Mouse (Mus musculus) stomach, embryonic 14.5 days (tissue): ENCODE data around the gene Axl. TPM values are rescaled to one million over a fixed set of nuclear protein-coding genes. Genes with fewer than 3 reads are reported as not detected.

ENCODE experiments used
- ATAC-seq: fragments of 200-750 bp; cut with Nextera tagmentation; 2 replicates; pipeline ENCODE4 v1.8.0; 2017; ENCODE audit warnings: low read depth, moderate TSS enrichment; ENCODE audit not compliant: insufficient number of reproducible peaks, insufficient read depth, low FRiP score
- H3K27ac ChIP-seq: fragments of 300-500 bp; sonication (generic); 2 replicates; pipeline ENCODE4 v1.5.1; 2014; ENCODE audit warnings: mild to moderate bottlenecking, low read length, moderate library complexity, mixed read lengths
- H3K27me3 ChIP-seq: fragments of 300-500 bp; sonication (generic); 2 replicates; pipeline ENCODE4 v1.6.1; 2014; ENCODE audit warnings: low read length, control low read depth, mixed read lengths; ENCODE audit not compliant: control insufficient read depth, insufficient read depth
- H3K36me3 ChIP-seq: fragments of 300-500 bp; sonication (generic); 2 replicates; pipeline ENCODE4 v1.6.1; 2014; ENCODE audit warnings: mild to moderate bottlenecking, control low read depth, low read length, moderate library complexity, mixed read lengths; ENCODE audit not compliant: control insufficient read depth, insufficient read depth
- H3K4me1 ChIP-seq: fragments of 300-500 bp; sonication (generic); 2 replicates; pipeline ENCODE4 v1.6.1; 2014; ENCODE audit warnings: low read length, control low read depth, mixed read lengths; ENCODE audit not compliant: control insufficient read depth, insufficient read depth
- H3K4me2 ChIP-seq: fragments of 300-500 bp; sonication (generic); replicated peaks from 2 replicates; pipeline ENCODE4 v1.6.1; 2014; ENCODE audit warnings: low read depth, low read length, control low read depth
- H3K4me3 ChIP-seq: fragments of 300-500 bp; sonication (generic); 2 replicates; pipeline ENCODE4 v1.5.1; 2014; ENCODE audit warnings: low read depth, low read length, control low read depth
- H3K9ac ChIP-seq: fragments of 300-500 bp; sonication (generic); replicated peaks from 2 replicates; pipeline ENCODE4 v1.6.1; 2014; ENCODE audit warnings: low read depth, mild to moderate bottlenecking, control low read depth, low read length, moderate library complexity, mixed read lengths
- H3K9me3 ChIP-seq: fragments of 300-500 bp; sonication (generic); 2 replicates; pipeline ENCODE4 v1.6.1; 2016; ENCODE audit warnings: low read depth, low read length, control low read depth; ENCODE audit not compliant: control insufficient read depth
- WGBS: fragments of 180-500 bp; shearing (Covaris S2); extraction: QIAGEN DNeasy Blood & Tissue Kit; methylation state at CpG from one replicate; pipeline ENCODE4 v1.1.7; 2014; 5-methylcytosine and 5-hydroxymethylcytosine counted together
- polyA plus RNA-seq: library from polyadenylated mRNA; unstranded; fragments of >200 nt; fragmentation: Nextera tagmentation; extraction: Ambion mirVana; gene quantifications from 2 replicates; pipeline ENCODE4 v1.2.1, GENCODE M21; 2014

Axl gene
- polyA plus RNA-seq, 1 experiment from 2014 or later, result 66.4 TPM

GRCm38 (mm10) chr7:25816241-25816919, 27.9 kb upstream of the Axl start, which contains the start of gene Cyp2s1:
TSS of gene Cyp2s1 (minus strand) at chr7:25816913.
- WGBS, result 2% methylated on average over 40 of the region's 40 CpGs
- H3K4me2 ChIP-seq, result peak within 1 kb of the TSS; percentile 76
- H3K9ac ChIP-seq, result peak within 1 kb of the TSS; percentile 58
- ATAC-seq, result peak; percentile 93
- H3K36me3 ChIP-seq, result no peaks in the 10 kb centered on the region
- H3K27me3 ChIP-seq, result no peaks in the 10 kb centered on the region
- no peaks in the 10 kb centered on the region for H3K9me3 ChIP-seq
- H3K4me1 ChIP-seq, result peaks cover 7% of the 10 kb centered on the region
- H3K4me3 ChIP-seq, result peak within 1 kb of the TSS; percentile 51
- H3K27ac ChIP-seq, result peak within 1 kb of the TSS; percentile 82; the same call in 1 of the 2 replicates

- Histone ChIP-seq H3K9ac (peak overlapping the region; percentile 58), H3K4me3 (peak overlapping the region; percentile 51), H3K4me1 (peaks cover 7% of the 10 kb centered on the region), H3K9me3 (no peaks in the 10 kb centered on the region), H3K27ac (peak overlapping the region; percentile 82; the same call in 1 of the 2 replicates), H3K4me2 (peak overlapping the region; percentile 76), H3K27me3 (no peaks in the 10 kb centered on the region), H3K36me3 (no peaks in the 10 kb centered on the region)
- WGBS, result 18% methylated on average over 7 of the region's 7 CpGs
- ATAC-seq, result no peak
Measured at GRCm38 (mm10) chr7:25815571-25815970, 27.1 kb upstream of the Axl start.

GRCm38 (mm10) chr7:25814711-25815110, 26.2 kb upstream of the Axl start:
- Histone ChIP-seq H3K27me3 (no peaks in the 10 kb centered on the region), H3K9me3 (no peaks in the 10 kb centered on the region), H3K27ac (no peak overlapping the region), H3K36me3 (no peaks in the 10 kb centered on the region), H3K4me2 (peak overlapping the region; percentile 15; the same call in 1 of the 2 replicates), H3K9ac (no peak overlapping the region), H3K4me3 (no peak overlapping the region), H3K4me1 (peaks cover 7% of the 10 kb centered on the region)
- 73% methylated on average over 9 of the region's 9 CpGs for WGBS
- no peak for ATAC-seq

GRCm38 (mm10) chr7:25812195-25812594, 23.7 kb upstream of the Axl start:
- Histone ChIP-seq H3K4me2 (no peak overlapping the region), H3K4me3 (no peak overlapping the region), H3K9me3 (no peaks in the 10 kb centered on the region), H3K4me1 (peaks cover 7% of the 10 kb centered on the region), H3K27ac (no peak overlapping the region), H3K36me3 (no peaks in the 10 kb centered on the region), H3K9ac (no peak overlapping the region), H3K27me3 (no peaks in the 10 kb centered on the region)
- 59% methylated on average over 1 of the region's 1 CpGs for WGBS
- no peak for ATAC-seq

- Histone ChIP-seq H3K36me3 (no peaks in the 10 kb centered on the region), H3K27me3 (no peaks in the 10 kb centered on the region), H3K9me3 (no peaks in the 10 kb centered on the region), H3K4me1 (peaks cover 7% of the 10 kb centered on the region), H3K9ac (no peak overlapping the region), H3K4me2 (no peak overlapping the region), H3K4me3 (no peak overlapping the region), H3K27ac (no peak overlapping the region)
- 80% methylated on average over 2 of the region's 2 CpGs for WGBS
- ATAC-seq, result no peak
Measured at GRCm38 (mm10) chr7:25811716-25812115, 23.2 kb upstream of the Axl start.

GRCm38 (mm10) chr7:25805631-25806343, 17.3 kb upstream of the Axl start:
- peak; percentile 34; the same call in 1 of the 2 replicates for ATAC-seq
- Histone ChIP-seq H3K27me3 (no peaks in the 10 kb centered on the region), H3K4me2 (peak overlapping the region; percentile 40), H3K27ac (no peak overlapping the region), H3K36me3 (no peaks in the 10 kb centered on the region), H3K4me1 (peaks cover 8% of the 10 kb centered on the region; the same call in 1 of the 2 replicates), H3K4me3 (peak overlapping the region; percentile 6; the same call in 1 of the 2 replicates), H3K9ac (no peak overlapping the region), H3K9me3 (no peaks in the 10 kb centered on the region)
- 15% methylated on average over 21 of the region's 21 CpGs for WGBS

- Histone ChIP-seq H3K4me1 (peaks cover 8% of the 10 kb centered on the region; the same call in 1 of the 2 replicates), H3K4me3 (no peak overlapping the region), H3K9ac (no peak overlapping the region), H3K27ac (no peak overlapping the region), H3K4me2 (no peak overlapping the region), H3K27me3 (no peaks in the 10 kb centered on the region), H3K9me3 (no peaks in the 10 kb centered on the region), H3K36me3 (no peaks in the 10 kb centered on the region)
- ATAC-seq, result no peak
- WGBS, result 72% methylated on average over 4 of the region's 4 CpGs
Measured at GRCm38 (mm10) chr7:25804792-25805191, 16.3 kb upstream of the Axl start.

- Histone ChIP-seq H3K4me1 (peaks cover 8% of the 10 kb centered on the region; the same call in 1 of the 2 replicates), H3K36me3 (no peaks in the 10 kb centered on the region), H3K27ac (no peak overlapping the region), H3K4me2 (no peak overlapping the region), H3K4me3 (no peak overlapping the region), H3K27me3 (no peaks in the 10 kb centered on the region), H3K9me3 (no peaks in the 10 kb centered on the region), H3K9ac (no peak overlapping the region)
- WGBS, result 78% methylated on average over 13 of the region's 13 CpGs
- ATAC-seq, result no peak
Measured at GRCm38 (mm10) chr7:25803460-25803859, 15.0 kb upstream of the Axl start.
